Mouse (Mus musculus) embryonic fibroblast, embryonic 13.5 days (primary cell): Measurements from ENCODE around the gene Plcl1.

ENCODE experiments used
- CTCF ChIP-seq: IDR thresholded peaks from 2 replicates; pipeline ENCODE4 v1.5.1; 2011; ENCODE audit warnings: mild to moderate bottlenecking, control low read depth, low read length, moderate library complexity, borderline replicate concordance; ENCODE audit not compliant: insufficient read depth
- POLR2A ChIP-seq: IDR thresholded peaks from 2 replicates; pipeline ENCODE4 v1.6.1; 2011; ENCODE audit warnings: low read depth, mild to moderate bottlenecking, control low read depth, low read length, moderate library complexity

DNA sequence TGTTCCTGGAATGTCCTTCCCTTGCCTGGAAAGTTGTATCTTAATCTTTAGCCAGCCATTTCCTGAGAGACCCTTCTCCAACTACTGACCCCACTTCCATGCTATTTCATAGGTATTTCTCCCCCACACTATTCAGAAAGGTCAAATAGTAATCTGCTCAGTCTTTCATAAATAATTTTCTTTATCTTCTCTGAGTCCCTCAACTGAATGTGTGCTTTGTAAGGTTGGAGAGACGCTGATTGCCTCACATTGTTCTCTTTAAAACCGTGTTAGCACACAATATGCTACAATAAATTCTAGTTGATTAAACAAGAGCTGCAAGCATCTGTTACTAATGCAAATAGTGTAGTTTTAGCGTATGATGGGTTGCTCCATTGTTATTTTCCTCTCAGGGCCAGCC is 300.0 kb downstream of the Plcl1 start:
- TF ChIP-seq CTCF (no peak), POLR2A (no peak)
